Mouse (Mus musculus) bone marrow macrophage, adult 2 months (primary cell): ENCODE measurements at regions not wholly inside any gene's neighbourhood (a gene's known extent, or its start where the extent isn't known, plus 50 kb on each side); places are given as distances from the start of the nearest gene placed in this dataset.

Source experiments
- H3K27ac ChIP-seq: 2 replicates; pipeline ENCODE4 v1.5.1; 2012; ENCODE audit warnings: low read depth, low read length; ENCODE audit not compliant: insufficient read depth
- H3K4me1 ChIP-seq: 2 replicates; pipeline ENCODE4 v1.6.1; 2012; ENCODE audit warnings: low read length; ENCODE audit not compliant: control insufficient read depth, insufficient read depth
- H3K4me3 ChIP-seq: 2 replicates; pipeline ENCODE4 v1.5.1; 2012; ENCODE audit warnings: mild to moderate bottlenecking, low read length, moderate library complexity; ENCODE audit not compliant: insufficient read depth
- CTCF ChIP-seq: IDR thresholded peaks from 2 replicates; pipeline ENCODE4 v1.5.1; 2012; ENCODE audit warnings: low read depth, mild to moderate bottlenecking, low read length, moderate library complexity
- POLR2A ChIP-seq: IDR thresholded peaks from 2 replicates; pipeline ENCODE4 v1.6.1; 2012; ENCODE audit warnings: mild to moderate bottlenecking, low read depth, low read length, borderline replicate concordance

DNA sequence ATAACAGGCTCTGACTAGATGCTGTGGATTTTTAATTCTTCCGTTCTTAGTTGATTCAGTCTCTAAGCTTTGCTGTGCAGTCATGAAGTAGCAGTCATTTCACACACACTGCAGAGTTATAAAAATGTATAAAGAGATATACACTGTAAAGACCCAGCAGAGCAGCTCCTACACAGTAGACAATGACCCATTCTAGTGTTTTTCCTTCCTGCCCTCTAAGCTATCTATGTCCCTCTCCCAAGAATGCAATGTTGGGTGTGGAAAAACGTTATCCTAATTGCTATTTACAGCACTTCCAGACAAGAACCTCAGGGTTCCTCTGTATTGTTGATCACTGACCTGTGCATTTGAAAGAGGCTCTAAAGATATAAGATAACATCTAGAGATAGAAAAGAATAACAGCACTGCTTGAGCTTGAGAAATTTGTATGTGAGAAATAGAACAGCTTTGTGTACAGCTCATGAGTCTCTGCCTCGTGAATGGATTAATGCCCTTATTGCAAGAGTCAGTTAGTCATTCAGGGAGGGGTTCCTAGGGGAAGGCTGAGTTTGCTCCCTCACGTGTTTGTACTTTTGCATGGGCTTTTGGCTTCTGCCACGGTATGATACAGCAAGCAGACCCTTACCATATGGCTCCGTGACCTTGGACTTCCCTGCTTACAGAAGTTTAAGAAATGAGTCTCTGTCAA lies 613.0 kb upstream of the A1bg start:
- Histone ChIP-seq H3K4me3 (no peak overlapping the region), H3K4me1 (no peaks in the 10 kb centered on the region), H3K27ac (no peak overlapping the region)
- TF ChIP-seq CTCF (no peak), POLR2A (no peak)

DNA sequence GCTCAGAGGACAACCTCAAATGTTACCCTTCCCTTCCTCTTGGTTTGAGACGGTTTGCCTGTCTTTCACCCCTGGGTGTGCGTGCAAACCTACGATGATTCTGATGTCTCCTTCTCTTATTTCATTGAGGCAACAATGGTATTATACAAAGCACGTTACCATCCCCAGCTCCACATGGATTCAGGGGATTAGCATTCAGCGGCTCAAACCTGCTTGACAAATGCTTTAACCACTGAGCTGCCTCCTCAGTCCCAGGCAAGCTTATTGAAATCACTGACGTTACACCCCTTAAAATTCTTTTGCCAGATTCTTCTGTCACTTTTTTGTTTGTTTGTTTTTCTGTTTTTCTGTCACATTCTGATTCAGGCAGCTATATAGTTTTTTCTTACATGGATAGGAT lies 612.4 kb upstream of the A1bg start:
- TF ChIP-seq CTCF (no peak), POLR2A (no peak)
- Histone ChIP-seq H3K27ac (no peak overlapping the region), H3K4me3 (no peak overlapping the region), H3K4me1 (no peaks in the 10 kb centered on the region)

DNA sequence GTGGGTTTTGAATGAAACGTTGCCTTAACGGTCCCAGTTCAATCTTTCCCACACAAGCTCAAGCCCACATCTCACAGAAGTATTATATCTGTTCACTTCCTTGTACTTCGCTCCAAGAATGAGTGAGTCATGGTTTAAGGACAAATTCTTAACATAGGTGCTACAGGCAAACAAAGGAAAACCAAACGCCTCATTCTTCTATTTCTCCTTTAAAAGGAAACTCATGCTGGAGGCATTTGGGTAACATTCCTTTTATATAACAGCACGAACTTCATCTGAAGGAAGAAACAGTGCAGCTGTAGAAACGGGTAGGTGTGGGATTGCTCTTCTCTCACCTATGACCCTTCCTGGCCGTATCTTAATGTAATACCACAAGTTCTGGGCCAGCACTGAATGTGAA lies 610.0 kb upstream of the A1bg start:
- no peak overlapping the region for H3K4me3 ChIP-seq
- TF ChIP-seq POLR2A (no peak), CTCF (no peak)
- H3K4me1 ChIP-seq = no peaks in the 10 kb centered on the region
- no peak overlapping the region for H3K27ac ChIP-seq

DNA sequence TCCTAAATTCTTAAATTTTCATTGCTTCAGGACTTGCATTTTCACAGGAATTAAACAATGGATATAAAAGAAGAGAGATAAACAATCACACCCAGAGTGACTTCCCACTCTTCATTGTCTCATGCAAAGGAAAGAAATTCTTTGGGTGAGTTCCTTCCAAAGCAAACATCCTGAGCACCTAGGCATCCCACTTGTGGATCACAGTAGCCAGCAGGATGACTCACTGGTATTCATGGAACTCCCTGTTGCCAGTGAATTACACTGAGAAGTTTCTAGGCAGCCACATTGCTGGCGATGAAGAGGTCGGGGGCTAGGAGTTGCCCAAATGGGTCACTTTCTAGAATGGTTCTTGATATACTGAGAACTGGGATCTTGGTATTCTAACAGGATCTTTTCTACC lies 609.2 kb upstream of the A1bg start:
- Histone ChIP-seq H3K4me1 (no peaks in the 10 kb centered on the region), H3K27ac (no peak overlapping the region), H3K4me3 (no peak overlapping the region)
- TF ChIP-seq CTCF (no peak), POLR2A (no peak)

DNA sequence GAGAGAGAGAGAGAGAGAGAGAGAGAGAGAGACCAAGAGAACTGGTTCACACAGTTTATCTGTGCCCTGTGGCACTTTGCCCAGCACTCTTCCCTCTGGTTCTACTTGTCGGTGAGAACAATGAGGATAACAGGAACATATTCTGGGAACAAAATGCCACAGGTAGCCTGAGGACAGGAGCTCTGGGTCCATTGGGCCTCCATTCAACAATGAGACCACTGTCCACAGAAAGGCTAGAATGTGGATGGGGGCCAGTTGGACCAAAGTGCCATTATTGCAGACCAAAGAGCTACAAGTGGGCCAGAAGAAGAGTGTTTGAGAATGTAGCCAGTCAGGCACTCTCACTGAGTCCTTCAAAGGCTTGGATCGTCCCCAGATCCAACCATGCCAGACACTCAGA lies 600.2 kb upstream of the A1bg start:
- no peak for TF ChIP-seq CTCF
- TF ChIP-seq POLR2A = no peak
- no peak overlapping the region for H3K4me3 ChIP-seq
- no peak overlapping the region for H3K27ac ChIP-seq
- H3K4me1 ChIP-seq = no peaks in the 10 kb centered on the region

DNA sequence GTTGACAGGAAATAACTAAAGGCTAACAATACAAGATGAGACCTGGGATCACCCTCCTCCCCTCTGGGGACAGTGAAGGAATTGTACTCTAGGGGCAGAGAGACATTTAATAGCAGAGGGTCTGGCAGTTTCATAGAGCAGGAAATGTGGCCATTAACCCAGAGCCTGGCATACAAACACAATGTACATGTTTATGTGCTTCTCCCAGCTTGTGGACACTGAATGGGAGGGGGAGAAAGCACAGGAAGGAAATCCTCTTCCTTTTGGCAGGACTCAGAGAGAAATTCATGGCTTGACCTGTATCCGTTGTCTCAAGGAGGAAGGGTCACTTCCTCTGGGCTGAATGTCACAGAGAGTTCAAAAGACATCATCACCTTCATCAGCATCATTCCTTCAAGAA lies 594.5 kb upstream of the A1bg start:
- no peaks in the 10 kb centered on the region for H3K4me1 ChIP-seq
- H3K4me3 ChIP-seq = no peak overlapping the region
- no peak overlapping the region for H3K27ac ChIP-seq
- TF ChIP-seq CTCF (no peak), POLR2A (no peak)

DNA sequence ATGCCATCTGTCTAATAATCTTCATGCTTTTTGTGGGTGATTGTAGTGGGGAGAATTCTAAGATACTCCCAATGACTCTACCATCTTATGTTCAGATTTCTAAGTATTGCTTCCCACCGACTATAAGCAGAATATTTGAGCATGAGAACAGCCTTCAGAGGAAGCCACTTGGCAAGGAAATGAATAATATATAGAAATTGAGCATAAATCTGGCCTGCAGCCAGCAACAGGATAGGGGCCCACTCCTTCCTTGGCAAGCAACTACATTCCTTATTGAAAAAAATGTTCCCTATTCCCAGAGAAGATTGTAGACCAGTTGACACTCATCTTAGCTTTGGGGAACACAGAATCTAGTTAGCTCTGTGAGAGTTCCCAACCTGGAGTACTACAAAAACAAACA lies 591.5 kb upstream of the A1bg start:
- Histone ChIP-seq H3K4me1 (no peaks in the 10 kb centered on the region), H3K27ac (no peak overlapping the region), H3K4me3 (no peak overlapping the region)
- TF ChIP-seq CTCF (no peak), POLR2A (no peak)

DNA sequence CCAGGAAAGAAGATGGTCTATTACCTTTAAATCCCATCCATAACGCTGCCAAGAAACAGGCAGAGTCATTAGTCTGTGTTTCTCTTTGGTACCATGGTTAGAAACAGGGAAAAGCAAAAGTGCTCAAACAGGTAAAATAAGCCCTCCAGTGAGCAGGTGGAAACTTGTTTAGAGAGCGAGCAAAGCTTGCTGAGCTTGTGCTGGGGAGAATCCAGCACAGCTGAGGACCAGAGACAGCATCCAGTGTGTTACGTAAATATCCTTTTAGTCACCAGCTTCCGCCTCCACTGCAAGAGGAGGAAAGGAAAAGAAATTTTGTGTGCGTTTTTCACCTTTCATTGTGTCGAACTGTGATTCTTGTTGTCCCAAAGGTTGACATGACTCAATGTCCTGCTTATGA lies 586.0 kb upstream of the A1bg start:
- H3K27ac ChIP-seq = no peak overlapping the region
- TF ChIP-seq CTCF (no peak), POLR2A (no peak)
- no peaks in the 10 kb centered on the region for H3K4me1 ChIP-seq
- H3K4me3 ChIP-seq = no peak overlapping the region

DNA sequence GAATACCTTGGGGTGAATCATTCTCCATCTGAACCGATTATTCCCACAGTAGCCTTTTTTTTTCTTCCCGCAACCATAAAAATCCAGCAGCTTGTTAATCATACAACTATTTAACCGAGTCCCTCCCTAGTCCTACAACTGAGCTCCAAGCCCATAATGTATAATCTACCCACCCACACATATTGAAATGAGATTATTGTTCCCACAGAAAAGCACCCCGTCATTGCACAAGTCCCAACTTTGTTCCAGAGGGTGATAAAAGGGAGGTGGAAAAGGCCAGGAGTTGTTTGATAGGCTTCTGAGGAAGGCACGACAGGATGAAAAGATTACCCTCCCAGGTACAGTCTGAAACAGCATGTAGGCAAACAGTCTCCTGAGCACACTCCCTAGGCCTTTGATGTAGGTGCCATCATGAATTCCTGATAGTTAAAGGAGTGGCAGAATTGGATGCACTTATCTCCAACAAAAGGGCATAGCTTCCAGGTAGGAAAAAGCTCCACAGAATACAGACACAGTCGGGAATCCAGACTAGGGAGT lies 583.6 kb upstream of the A1bg start:
- Histone ChIP-seq H3K4me3 (no peak overlapping the region), H3K27ac (no peak overlapping the region), H3K4me1 (no peaks in the 10 kb centered on the region)
- TF ChIP-seq POLR2A (no peak), CTCF (no peak)

DNA sequence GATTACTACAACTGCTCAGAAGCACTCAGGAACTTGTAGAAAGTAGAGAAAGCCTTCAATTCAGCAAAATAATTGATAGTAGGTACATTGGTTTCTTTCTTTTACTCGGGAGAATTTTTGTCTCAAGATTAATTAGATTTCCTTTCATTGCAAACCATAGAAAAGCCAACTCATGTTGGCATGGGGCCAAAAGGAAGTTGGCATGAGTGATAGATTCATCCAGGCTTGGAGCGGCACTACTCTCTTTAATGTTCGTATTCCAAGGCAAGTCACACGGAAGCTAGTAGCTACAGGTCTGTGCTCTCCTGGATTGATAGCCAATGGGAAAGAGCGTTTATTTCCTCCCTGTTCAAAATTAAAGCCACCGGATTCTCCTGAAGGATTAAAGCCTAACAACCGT lies 580.6 kb upstream of the A1bg start:
- no peaks in the 10 kb centered on the region for H3K4me1 ChIP-seq
- no peak overlapping the region for H3K27ac ChIP-seq
- TF ChIP-seq CTCF = no peak
- TF ChIP-seq POLR2A = no peak
- no peak overlapping the region for H3K4me3 ChIP-seq

DNA sequence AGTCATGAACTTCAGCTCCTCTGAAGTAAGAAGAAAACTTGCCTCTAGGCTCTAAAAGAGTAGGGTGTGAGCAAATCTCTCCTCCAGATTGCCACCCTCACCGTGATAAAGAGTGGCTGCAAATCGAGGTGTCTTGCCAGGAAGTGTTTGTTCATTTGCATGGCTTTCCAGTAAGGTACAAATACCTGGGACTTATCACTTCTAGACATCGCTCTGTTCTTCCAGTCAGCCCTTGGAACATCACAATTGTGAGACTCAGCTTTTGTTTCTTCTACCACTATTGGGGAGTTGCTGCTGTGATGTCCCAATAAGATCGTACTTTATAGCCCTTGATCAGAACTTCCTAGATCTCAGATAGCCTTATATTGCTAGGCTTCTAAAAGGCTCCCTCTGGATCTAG lies 566.9 kb upstream of the A1bg start:
- no peak for TF ChIP-seq POLR2A
- no peak for TF ChIP-seq CTCF
- Histone ChIP-seq H3K27ac (no peak overlapping the region), H3K4me1 (no peaks in the 10 kb centered on the region), H3K4me3 (no peak overlapping the region)

DNA sequence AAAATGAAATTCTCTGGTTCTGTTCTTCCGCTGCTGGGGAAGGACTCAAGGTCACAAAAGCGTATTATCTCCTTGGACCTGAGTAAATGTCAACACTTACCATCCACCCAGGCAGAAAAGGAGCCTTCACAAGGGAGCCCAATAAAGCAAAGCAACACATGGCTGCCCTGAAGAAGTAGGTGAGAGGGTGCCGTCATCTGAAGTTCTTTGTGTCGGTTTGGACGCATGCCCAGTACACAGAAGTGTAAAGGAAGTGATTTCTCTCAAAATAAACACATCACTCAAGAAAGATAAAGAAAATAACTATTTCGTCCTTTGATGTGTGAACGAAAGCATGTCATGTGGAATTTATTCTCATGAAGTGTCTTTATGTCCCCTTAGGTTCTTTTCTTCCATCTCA lies 559.0 kb upstream of the A1bg start:
- TF ChIP-seq POLR2A (no peak), CTCF (no peak)
- Histone ChIP-seq H3K27ac (no peak overlapping the region), H3K4me3 (no peak overlapping the region), H3K4me1 (no peaks in the 10 kb centered on the region)
